Mouse (Mus musculus) brain, embryonic 18.5 days (tissue): Measurements from ENCODE around the gene Wipi1.

Experiments
- DNase-seq: peaks from one replicate; pipeline ENCODE4 v3.0.0-alpha.2; 2012; ENCODE audit warnings: low read depth, low spot score

Gene Wipi1

GRCm38 (mm10) chr11:109543466-109543865 is 68.3 kb downstream of the Wipi1 start:
- DNase-seq: no peak

DNA sequence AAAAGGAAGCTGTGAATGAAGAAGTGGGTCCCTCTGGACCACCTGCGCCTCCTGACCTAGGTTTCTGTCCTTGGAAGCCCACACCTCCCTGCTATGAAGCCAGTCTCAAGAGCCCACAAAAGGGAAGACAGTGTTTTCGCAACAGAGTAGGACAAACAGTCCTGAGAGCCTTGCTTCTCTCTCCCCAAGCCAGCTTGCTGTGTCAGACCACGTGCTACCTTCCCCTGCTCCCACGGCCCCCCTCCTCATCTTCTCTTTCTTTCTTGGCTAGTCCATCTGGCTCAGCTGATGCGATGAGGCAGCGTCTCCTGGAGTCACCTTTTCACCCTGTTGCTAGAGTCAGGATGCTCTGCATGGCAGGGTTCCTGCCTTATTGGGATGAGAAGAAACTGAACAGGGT is 72.5 kb downstream of the Wipi1 start:
- DNase-seq: no peak

GRCm38 (mm10) chr11:109536939-109537338 is 74.8 kb downstream of the Wipi1 start:
- no peak for DNase-seq

DNA sequence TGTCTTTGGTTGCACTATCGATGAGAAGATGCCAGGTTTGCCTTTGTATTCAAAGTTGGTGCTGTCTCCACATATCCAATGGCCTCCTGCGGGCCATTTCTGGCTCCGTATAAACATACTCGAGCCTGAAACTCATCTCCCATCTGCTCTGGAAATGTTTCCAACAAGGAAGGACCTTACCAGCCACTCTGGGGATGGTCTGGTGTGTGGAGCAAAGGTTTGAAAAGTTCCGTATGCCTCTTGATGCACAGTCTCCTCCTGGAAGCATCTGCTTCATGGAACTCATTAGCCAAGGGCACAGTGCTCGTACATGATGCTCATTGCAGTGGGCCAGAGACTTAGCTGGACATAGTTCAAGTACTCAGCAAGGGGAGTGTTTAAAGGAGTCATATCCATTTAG is 75.8 kb downstream of the Wipi1 start:
- no peak for DNase-seq

- no peak for DNase-seq
Measured at GRCm38 (mm10) chr11:109530030-109530429, 81.7 kb downstream of the Wipi1 start.

- DNase-seq: no peak
Measured at GRCm38 (mm10) chr11:109525571-109525970, 86.2 kb downstream of the Wipi1 start.

- no peak for DNase-seq
Measured at GRCm38 (mm10) chr11:109524869-109525268, 86.9 kb downstream of the Wipi1 start.
